Mouse (Mus musculus): Measurements from ENCODE around the gene Zic1. TPM values are rescaled to one million over a fixed set of nuclear protein-coding genes. Genes with fewer than 3 reads are reported as not detected.

Zic1 gene
- polyA plus RNA-seq (2015; fragmentation: Nextera tagmentation; extraction: Ambion mirVana), result not detected in 2 replicates

DNA sequence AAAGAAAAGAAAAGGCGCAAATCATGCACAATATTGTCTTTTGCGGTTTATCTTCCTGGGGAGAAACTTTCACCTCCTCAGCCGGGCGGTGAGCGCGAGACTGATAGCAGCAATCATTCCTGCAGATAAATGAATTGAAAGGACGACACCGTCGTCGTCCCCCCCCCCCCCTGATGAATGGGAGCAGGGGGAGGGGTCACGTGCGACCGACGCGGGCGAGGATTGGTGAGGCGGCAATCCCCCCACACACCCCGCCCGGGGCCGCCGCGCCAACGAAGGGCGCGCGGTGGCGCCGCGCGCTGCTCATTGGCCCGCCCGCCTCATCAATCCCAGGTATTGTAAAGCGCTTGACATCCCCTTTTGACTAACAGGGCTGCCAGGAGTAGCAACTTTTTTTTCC is at the start of gene Zic1:
TSS of gene Zic1 (minus strand) at position 147 of the 400 bp plus-strand sequence.
- DNase-seq (ENCODE audit: low spot score), result no peak

DNA sequence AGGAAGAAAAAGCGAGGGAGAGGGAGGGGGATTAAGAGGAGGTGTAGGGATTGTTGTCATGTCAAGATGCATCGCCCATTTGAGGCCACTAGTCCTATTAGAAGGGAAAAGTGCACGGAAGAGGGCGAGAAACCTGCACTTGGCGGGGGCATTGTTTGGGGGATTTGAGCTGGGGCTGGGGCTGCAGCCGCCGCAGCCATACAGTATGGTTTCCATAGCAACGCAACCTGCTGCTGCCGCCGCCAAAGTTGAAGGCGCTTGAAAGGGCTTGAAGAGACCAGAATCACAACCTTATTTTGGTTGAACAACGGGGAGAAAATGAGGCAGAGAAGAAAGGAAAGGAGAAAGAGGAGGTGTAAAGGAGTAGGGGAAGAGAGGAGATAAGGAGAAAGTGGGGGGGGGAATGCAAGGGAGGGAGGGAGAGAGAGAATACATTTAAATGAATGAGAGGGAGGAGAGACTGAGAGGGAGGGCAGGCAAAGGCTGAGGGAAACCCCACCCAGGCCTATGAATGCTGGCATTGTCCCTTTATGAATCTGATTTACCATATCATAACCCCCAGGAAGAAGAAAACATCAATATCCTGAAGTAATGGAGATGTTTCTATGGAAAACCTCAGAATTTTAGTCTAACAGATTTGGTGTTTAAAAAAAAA is 48.5 kb upstream of the Zic1 start:
- no peak for DNase-seq (ENCODE audit: low spot score)

DNA sequence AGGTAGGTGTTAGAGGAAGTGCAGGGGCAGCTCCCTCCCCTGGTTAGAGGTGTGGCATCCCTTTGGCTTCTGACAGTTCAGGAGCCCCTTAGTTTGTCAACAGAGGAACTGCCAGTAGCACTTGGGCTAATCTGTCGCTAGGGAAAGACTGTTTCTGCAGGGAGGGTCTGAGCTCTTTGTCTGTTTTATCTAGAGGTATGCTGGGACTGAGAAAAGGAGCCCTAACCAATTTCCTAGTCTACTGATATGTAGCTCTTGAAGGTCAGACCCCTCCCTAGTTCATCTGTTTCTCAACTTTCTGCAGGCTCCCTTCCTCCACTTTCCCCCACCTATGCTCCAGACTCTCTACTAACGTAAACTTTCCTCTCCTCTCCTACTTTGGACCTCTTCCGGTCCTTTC is 44.2 kb upstream of the Zic1 start:
- DNase-seq (ENCODE audit: low spot score), result no peak

DNA sequence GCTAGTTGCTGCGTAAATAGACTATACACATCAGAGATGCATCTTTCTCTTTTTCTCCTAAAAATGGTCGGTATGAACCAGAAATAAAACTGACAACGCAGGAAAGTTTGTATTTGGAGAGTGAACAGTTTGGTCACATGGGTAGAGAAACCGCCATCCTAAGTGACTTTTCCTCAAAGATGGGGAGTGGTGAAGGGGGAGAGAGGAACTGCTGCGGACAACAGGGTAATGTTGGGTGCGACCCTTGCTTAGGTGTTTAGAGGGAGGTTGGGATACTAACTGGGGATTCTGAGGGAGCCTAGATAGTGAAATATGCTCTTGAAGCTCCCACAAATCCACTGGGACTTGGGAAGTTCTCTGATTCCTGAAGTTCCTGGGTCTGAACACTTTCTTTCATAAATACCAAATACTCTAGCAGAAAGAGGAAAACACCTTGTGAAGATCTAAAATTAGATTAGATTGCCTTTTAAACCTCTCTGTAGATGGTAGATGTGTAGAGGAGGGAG is 40.7 kb upstream of the Zic1 start:
- no peak for DNase-seq (ENCODE audit: low spot score)

DNA sequence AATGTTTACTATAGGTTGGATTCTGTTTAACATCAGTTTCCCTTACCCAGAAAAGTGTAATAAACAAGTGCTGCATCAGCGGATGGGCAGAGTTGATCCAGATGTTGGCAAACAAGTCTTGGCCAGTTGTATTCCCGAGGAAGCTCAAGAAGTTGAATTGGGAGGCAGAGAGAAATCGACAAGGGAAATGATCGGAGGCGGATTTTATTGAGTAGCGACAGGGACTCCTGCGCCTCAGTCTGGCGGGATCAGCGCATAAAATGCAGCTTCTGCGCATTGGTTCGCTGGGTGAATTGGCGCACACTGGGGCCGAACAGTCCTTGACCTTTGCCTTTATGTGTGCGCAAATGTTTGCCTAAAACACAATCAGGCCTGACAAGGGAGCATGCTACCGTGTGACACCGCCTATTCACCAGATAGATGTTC is 40.2 kb upstream of the Zic1 start:
- DNase-seq (ENCODE audit: low spot score), result no peak

DNA sequence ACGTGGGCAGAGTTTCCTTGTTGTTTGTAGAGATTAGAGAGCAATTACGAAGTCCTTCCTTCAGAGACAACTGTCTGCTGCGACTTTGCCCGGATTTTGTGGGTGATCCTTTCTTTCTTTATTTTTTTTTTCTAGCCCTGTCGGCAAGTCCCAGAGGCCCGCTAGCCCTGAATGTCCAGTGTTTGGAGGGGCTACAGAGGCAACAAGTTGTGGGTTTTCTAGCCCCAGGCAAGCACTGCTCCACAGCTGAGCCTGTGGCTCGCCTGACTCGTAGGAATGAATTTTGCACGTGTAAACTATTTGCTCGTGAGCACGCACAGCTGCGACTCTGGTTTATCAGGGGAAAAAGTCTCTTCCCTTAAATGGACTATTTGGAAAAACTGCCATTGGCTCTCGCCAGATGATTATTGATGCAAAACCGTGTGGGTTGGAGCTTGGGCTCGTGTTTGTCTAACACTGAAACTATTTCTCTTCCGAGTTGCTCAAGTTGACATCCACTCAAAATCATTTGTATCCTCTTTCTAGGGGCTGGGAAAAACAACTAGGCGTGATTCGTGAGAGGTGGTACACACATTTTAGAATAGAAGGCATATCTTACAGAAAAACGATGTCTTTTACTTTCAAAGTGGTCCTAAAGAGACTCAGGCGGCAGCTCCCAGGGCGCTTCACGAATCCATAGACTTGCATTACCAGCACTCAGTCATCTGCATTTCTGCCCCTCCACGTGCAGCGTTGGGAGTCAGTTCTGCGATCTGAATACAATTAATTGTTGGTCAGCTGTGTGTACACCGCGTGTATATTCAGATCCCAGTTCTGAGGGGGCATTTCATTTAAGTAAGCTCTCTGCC is 39.5 kb upstream of the Zic1 start:
- DNase-seq (ENCODE audit: low spot score), result no peak

DNA sequence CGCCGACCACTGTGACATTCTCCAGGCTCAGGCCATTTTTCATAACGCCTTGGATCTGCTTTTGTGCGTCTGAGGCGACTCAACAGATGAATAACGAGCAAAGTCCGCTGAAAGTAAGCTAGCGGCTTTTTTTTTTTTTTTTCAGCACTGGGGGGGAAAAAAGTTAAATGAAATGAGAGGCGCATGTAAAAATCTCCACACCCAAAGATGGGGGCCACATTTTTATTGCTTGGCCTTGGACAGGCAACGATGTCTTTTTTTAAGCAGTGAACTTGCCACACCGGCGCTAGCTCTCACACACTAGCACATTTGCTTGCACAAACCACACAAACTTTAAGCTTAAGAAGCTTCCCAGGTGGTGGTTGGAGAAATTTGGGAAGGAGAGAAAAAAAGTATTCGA is 38.6 kb upstream of the Zic1 start:
- DNase-seq (ENCODE audit: low spot score), result no peak

DNA sequence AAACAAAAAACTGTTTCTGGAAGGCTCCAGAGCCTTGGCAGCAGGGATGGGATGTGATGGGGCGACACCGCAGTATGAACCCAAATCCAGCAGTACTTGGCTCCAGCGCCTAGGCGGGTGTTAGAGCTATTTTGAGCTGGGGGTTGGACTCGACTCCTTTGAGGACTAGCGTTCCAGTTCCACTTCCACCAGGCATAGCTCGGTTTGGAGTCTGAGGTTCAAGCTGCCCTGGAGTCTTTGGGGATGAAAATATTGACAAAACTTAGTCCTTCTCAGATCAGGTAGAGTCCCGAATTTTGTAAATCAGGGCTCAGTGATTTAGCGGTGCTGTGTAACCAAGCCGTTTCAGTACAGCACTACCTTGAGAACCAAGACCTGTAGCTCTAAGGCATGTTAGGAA is 35.9 kb upstream of the Zic1 start:
- DNase-seq (ENCODE audit: low spot score), result no peak

DNA sequence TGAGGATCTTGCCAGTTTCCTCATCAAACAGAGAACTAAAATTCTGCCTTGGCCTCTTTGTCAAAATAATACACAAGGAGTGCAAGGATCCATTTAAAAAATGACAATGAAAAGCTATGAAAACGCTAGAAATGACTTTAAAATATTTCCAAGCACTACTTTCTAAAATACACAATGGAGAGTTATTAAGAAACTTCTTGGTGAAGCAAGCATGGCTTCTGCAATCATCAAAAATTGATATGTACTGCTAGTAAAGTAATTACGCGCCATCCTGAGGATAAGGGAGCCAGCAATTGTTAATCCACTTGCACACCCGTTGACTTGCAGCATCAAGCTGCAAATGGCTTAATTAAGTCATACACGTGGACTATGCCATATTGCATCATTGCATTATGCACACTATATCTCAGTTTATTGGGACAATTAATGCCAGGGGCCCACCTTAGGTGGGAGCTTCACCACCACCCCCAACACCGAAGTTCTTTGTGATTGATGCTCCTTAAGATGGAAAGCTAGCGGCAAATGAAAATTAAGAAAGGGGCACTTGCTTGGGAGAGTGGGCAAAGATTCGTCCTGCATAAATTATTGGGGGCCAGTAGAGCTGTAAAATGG is 35.0 kb upstream of the Zic1 start:
- DNase-seq (ENCODE audit: low spot score), result no peak

DNA sequence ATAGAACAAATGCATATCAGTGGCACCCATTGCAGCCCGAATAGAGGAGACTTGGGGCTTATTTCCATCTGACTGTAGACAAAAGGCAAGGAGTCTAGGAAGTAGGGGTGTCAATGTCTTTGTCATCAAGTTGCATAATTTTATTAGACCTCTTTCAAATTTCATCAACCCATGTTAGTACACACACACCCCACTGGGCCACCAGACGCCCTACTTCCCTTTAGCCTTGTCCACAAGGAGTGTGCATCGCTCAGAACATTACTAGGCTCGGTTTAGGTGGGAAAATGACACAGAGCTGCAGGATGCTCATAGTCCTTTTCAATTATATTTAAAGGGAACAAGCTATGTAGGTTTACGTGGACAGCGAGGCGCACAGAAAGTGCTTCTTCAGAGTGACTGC is 34.4 kb upstream of the Zic1 start:
- no peak for DNase-seq (ENCODE audit: low spot score)

DNA sequence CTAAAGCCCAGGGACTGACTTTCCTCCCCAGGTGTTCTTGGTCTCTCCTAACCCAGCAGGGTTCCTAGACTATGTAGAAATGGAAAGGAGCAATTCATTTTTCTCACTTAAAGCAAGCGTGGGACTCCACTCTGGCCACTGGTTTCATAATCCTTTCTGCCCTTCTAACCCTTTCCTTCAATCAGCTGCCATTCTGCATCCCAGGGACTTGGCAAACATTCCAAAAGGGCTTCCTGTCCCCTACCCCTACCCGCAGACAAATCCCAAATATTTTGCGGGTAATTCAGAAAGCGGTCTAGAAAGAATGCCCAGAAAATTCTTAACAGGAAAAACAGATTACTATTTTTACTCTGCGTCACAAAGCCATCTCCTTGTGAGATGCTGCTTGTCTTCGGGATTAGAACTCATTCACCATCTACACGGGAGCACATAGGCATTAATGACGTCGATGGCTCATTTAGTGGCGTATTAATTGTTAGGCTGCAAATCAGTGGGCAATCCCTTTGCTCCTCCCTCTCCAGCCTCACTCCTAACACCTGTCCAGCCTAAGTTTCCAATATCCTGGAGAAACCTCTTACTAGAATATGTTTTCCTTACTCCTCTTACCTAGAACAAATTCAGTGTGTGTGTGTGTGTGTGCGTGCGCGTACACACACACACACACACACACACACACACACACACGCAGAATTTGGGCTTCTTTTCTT is 29.6 kb upstream of the Zic1 start:
- no peak for DNase-seq (ENCODE audit: low spot score)

DNA sequence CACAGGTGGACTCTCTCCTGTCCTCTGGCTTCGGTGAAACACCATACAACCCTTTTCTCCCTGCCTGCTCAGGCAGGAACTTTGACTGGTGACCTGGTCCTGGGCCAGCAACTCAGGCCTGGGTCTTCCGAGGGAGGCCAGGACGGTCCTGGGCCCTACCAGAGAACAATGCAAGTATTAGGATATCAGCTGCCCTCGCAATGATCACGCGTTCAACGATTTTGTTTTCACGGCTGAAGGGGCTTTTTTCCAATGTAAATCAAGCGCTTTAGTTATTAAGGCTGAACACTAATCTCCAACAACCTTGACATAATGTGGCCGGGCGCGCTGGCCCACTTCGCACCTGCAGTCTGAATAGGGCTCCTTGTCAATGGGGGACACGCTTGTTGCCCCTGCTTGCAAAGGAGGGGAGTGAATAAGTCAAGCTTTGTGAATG is 28.6 kb upstream of the Zic1 start:
- DNase-seq (ENCODE audit: low spot score), result no peak

DNA sequence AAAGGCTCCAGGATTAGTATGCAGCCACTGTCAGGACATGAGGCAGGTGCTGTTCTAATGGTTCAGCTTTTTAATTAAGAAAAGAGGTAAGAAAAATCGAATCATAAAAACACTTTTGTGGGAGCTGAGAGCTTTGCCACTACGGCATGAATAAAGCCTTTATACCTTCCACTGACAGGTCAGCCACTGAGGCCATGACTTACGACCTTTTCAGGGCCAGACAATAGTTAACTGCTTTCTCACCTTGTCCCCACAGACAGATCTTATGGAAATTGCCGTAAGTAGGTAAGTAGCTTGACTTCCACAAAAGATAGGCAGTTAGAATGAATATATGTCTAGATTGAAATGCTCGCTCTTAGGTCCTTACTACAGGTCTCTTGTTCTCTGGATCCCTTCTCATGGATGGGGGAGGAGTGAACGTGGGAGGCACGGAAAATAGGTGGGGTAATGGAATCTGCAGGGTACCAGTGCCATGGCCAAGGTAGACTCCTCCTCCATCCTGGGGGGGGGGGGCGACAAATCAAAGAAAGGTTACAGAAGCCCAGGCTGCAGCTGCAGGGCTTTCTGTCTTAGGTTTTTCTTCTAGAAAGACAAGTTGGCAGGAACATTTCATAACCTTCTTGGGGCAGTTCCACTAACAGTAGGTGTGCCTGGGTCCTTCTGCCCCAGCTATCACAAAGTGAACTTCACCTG is 27.9 kb upstream of the Zic1 start:
- no peak for DNase-seq (ENCODE audit: low spot score)

DNA sequence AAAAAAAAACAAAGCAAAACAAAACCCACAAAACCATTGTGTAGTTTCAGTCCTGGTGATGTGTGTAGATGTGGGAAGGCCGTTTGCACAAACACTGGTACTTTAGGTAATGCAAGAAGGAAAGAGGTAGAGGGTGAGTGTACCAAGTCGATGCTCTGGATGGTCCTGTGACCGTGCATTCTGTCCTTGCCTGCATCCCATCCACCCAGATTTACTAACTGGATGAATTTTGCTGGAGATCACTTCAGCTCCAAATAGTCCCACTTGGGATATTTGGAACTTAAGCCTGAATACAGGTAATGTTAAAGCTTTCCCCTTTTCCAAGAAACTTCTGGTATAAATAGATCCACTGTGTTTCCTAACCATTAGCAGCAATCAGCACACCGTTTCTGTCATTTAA is 22.6 kb upstream of the Zic1 start:
- DNase-seq (ENCODE audit: low spot score), result no peak

DNA sequence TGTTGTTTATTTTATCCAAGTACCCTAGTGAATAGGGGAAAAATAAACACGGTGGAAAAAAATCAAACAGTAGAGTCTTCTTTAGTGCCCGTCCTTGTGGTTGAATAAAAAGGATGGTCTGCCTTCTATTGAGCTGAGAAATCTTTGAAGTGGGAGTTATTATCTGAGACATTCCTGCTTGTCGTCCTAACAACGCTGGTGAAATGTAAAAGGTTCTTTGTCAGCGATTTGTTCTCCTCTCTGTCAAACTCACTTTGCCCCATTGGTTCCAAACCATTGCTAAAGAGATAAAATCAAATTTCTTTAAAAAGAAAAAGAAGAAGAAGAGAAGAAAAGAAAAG is 22.1 kb upstream of the Zic1 start:
- DNase-seq (ENCODE audit: low spot score), result no peak

DNA sequence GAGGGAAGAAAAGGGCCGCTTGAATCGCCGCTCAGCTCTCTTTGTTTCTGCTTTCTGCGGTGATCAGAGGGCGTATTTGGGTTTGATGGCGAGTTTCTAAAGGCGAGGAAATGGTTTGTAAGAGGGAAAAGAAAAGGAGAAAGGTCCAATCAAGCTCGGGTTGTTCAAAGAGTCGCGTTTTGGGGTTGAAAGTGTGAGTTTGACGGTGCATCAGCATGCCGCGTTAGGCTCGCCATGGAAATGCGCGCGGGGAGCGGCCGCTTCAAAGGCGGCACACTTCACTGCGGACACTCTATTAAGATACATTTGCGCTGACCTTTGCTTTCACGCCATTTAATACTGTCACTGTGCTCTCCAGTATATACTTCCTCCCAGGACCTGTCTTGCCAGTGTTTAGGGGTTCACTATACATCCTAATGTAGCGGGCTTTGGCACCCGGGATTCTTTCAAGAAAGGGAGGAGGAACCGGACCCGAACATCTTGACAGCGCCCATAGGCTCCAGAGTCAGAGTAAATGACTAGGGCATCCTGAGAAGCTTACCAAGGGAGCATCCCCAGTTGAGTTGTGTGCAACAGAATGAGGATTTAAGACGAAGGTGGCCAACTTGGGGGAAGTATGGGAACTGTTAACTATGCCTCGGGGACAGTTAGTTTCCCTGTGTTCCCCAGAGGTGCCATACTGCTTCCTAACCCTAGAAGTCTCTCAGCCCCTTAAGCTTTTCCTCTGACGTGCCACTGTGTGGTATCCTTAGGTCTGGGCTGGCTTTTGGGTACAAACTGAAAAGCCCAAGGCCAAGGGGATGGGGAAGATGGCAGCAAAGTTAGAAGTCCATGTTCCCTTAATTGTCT is 21.5 kb upstream of the Zic1 start:
- DNase-seq (ENCODE audit: low spot score), result no peak

DNA sequence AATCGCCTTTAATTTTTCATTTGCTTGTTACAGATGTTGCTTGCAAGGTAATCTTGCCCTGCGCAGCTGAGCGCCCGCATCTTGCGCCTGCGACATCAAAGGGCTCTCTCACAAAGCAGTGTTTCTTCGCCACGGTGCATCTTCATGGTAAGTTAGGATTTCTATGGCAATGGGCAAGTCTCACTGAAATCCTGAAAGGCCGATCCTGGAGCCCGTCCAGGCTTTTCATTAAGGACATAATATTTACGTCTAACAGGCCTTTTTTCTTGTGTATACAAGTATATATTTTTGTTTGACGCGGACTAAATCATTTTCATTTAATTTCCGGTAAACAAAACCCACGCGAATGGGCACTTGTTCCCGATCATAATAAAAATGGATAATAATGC is 20.9 kb upstream of the Zic1 start:
- DNase-seq (ENCODE audit: low spot score), result no peak

DNA sequence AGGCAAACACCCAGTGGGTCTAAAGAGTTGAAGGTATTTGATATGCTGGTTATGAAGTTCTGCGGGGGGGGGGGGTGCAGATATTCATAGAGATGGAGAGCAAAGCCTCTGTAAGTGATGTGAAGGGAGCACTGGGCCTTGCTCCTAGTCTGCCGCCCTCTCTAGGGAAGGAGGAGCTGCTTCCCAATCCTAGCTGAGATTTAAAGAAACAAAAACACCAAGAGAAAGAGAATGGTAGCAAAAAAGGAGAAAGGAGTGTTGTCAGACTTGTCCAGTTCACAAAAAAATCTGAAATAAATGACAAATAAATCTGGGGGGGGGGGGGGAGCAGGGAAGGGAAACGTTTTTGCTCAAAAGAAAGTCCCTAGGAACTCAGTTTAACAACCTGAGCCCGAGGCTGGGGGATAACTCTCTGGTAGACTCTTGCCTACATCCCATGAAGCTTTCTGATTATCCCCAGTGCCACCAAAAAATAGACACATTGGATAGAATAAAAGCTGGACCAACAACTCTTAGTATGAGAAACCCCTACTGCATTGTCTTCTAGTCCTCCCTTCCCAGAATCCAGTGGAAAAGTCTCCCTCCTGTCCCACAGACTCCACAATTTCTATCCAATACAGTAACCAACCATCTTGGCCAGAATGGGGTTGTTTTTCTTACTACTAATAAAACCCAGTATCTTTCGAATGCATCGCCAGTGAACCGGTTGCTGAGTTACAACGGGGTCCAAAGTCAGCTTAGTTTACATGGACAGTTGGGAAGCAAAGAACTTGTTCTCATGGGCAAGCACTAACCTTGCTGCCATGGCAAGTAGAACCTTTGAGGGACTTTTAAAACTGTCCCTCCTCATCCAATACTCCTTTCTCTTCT is 20.2 kb upstream of the Zic1 start:
- no peak for DNase-seq (ENCODE audit: low spot score)

All from thymus, postnatal 0 days (tissue).